Mouse (Mus musculus) splenic B cell, adult 2 months (primary cell): Measurements from ENCODE around the gene Anxa6.
A peak's percentile ranks its signal among the peaks of the same experiment; 100 is the strongest.

ENCODE experiments used
- DNase-seq: peaks from one replicate; pipeline ENCODE4 v3.0.0-alpha.2; 2011; ENCODE audit warnings: low read depth, low spot score
- H3K27me3 ChIP-seq: 2 replicates; pipeline ENCODE4 v1.6.1; 2012; ENCODE audit warnings: mild to moderate bottlenecking, low read length, moderate library complexity, mixed read lengths; ENCODE audit not compliant: control insufficient read depth, poor library complexity, insufficient read depth, severe bottlenecking
- H3K36me3 ChIP-seq: 2 replicates; pipeline ENCODE4 v1.6.1; 2012; ENCODE audit warnings: mild to moderate bottlenecking, low read length, moderate library complexity, mixed read lengths; ENCODE audit not compliant: control insufficient read depth, poor library complexity, insufficient read depth, severe bottlenecking

Gene Anxa6

DNA sequence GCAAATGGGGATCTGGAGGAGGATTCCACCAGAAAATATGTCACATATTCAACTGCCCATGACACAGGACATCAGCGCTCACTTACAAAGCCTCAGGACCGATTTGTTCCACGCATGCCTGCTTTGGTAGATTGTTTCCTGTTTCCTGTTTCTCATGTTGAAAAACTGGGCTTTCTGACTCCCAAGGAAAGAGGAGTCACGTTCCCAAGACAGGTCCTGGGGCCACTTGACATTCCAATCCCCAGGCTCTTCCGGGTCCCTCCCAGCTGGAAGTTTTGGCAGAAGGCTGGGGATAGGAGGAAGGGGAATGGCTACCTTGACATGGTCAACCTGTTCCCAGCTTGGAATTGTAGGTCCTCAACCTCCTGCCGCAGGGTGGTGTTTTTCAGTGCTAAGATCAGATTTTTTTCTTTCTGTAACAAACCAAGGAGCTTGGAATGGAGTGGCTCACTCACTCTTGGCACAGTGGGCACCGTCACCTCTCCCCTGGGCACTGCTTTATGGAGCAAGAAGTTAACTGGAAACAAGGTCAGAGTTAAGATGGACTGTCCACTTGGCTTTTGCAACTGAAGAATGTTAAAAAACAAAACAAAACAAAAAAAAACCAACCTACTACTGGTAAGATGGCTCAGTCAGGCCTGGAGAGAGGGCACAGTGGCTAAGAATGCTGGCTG lies 17.7 kb upstream of the Anxa6 start:
- H3K27me3 ChIP-seq = no peaks in the 10 kb centered on the region
- peaks cover 17% of the 10 kb centered on the region; the same call in 1 of the 2 replicates for H3K36me3 ChIP-seq
- DNase-seq = no peak

DNA sequence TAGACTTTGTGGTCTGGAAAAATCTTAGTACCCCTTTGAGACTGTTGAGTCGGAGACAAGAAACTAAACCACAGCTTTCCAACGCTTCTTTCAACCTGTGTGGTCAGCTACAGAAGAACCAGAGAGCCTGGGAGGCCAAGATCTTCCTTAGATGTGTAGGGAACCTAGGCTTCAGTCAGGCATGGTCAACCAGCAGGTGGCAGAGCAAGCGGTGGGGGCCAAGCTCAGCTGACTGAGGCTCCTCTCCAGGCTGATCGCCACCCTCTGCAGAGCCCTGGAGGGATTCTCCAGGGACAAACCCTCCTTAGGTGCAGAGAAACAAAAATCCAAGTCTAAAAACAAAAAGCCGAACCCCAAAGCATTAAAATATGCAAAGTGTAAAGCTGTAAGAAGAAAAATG lies 13.4 kb upstream of the Anxa6 start:
- no peaks in the 10 kb centered on the region for H3K27me3 ChIP-seq
- peaks cover 10% of the 10 kb centered on the region; the same call in 1 of the 2 replicates for H3K36me3 ChIP-seq
- DNase-seq = peak; percentile 71

DNA sequence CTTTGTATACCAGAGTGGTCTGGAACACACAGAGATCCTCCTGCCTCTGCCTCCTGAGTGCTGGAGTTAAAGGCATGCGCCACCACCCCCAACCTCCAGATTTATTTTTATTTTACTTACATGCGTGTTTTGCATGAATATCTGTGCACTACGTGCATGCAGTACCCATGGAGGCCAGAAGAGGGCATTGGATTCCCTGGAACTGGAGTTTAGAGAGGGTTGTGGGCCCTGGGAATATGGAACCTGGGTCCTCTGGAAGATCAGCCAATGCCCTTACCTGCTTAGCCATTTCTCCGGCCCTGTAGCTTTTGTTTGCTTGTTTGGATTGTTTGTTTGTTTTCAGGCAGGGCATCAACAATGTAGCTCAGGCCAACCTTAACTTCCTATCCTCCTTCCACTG lies 8.1 kb upstream of the Anxa6 start:
- Histone ChIP-seq H3K27me3 (no peaks in the 10 kb centered on the region), H3K36me3 (no peaks in the 10 kb centered on the region)
- peak; percentile 26 for DNase-seq

DNA sequence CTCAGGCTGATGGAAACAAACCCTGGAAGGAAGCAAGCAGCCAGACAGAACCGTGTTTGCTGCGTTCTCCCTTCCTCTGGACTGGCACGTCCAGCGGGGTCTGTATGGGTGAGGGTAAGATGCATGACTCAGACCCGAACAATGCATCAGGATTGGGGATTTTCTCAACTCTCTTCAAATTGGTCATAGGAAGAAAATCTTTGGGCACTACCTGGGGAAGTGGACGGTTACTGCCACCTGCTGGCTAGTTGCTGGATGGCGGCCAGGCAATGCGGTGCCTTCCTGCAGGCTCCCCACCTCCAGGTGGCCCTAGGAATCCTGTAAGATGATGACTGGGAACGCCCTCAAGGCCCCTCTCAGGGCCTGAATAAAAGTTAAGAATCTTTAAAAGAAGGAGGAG lies 6.3 kb upstream of the Anxa6 start:
- Histone ChIP-seq H3K36me3 (no peaks in the 10 kb centered on the region), H3K27me3 (no peaks in the 10 kb centered on the region)
- peak; percentile 87 for DNase-seq

DNA sequence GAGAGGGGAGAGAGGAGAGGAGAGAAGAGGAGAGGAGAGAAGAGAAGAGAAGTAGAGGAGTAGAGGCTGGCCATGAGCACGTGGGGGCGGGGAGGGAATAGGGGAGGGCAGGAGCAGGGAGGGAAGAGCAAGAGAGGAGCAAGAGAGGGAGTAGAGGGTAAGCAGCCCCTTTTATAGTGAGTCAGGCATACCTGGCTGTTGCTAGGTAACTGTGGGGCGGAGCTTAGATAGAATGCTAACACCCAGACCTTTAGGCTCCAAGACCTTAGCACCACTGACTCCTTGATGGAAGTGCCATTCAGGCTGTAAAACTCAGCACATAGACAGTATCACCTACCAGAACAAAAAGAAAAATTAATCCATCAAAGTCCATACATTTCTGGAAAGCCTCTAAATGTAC lies 3.4 kb upstream of the Anxa6 start:
- H3K36me3 ChIP-seq = no peaks in the 10 kb centered on the region
- DNase-seq = no peak
- no peaks in the 10 kb centered on the region for H3K27me3 ChIP-seq

DNA sequence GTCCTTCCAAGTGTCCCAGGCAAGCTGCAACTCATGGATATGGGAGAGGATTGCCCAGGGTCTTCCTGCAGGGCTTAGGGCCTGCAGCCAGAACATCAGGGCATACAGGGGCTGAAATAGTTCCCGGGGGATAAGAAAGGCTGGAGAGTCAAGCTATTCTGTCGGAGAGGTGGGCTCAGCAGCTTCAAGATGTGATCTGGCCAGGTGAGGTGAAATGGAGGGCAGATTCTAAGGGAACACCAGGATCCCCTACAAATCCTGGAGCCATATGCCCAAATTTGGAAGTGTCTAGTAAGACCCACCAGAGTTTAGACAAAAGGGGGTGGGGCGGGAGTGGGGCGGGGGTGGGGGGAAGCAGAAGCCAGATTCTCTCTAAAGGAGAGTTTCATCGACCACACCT lies 959 bp downstream of the Anxa6 start:
- no peaks in the 10 kb centered on the region for H3K27me3 ChIP-seq
- H3K36me3 ChIP-seq = no peaks in the 10 kb centered on the region
- DNase-seq = no peak

DNA sequence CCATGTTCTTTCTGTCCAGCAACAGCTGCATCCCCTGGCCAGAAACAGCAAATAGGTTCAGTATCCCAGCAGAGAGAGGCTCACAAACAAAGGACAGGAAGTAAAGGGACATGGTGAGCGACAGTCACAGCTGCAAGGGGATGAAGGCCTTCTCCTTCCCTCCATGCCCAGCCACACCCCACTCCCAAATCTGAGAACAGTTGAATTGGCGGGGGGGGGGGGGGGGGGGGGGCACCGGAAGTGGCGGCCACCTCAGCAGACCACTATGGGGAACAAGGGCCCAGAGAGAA lies 1.3 kb downstream of the Anxa6 start:
- DNase-seq = no peak
- H3K27me3 ChIP-seq = no peaks in the 10 kb centered on the region
- no peaks in the 10 kb centered on the region for H3K36me3 ChIP-seq

DNA sequence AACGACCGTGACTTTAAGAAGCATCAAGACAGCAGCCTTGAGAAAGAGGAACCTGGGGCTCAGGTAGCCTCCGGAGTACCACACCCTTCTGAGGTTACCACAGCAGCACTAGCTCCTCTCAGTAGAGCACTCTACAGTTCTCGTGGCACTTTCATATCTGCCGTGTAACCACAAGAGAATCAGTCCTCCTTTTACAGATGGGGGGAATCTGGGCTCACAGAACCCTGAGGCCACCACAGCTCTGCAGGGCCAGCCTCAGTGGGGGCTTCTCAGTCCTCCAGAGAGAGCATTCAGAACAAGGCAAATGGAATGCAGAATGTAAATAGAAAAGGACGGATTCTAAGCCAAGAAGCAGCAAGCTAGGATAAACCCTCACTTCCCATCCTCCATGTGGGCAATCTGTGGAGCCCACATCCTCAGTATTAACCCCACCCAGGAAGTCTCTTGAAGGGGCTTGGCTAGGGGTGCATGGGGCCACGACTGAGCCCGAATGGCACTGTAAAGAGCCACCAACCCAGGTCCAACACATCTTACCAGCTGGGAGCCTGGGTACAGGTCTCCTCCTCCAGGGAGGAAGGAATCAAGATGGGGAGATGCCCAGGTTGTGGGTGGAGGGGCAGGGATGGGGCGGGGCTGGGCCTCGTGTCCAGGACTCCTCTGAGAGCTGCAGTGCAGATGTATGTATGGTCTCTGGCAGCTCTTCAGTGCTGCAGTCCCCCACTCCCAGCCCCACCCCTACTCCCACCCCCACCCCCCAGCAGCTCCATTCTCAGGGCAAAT lies 1.8 kb downstream of the Anxa6 start:
- H3K36me3 ChIP-seq = no peaks in the 10 kb centered on the region
- no peaks in the 10 kb centered on the region for H3K27me3 ChIP-seq
- peak; percentile 77 for DNase-seq

DNA sequence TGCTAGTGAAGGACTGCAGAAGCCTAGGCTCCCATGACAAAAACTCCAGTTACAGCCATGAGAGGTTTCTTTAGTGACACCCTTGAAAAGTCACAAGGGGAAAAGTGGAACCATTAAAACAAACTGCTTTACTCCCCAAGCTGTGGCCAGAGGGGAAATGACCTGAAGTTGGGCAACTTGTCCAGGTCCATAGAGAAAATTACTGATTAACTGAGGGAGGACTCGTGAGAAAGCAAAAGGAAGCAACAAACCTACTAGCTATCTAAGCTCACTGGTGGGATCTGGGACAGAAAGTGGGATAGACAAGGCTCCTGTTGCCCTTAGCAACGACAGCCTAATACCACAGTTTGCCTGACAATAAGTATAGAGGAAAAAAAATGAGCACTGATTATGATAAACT lies 4.7 kb downstream of the Anxa6 start:
- Histone ChIP-seq H3K36me3 (no peaks in the 10 kb centered on the region), H3K27me3 (no peaks in the 10 kb centered on the region)
- no peak for DNase-seq

DNA sequence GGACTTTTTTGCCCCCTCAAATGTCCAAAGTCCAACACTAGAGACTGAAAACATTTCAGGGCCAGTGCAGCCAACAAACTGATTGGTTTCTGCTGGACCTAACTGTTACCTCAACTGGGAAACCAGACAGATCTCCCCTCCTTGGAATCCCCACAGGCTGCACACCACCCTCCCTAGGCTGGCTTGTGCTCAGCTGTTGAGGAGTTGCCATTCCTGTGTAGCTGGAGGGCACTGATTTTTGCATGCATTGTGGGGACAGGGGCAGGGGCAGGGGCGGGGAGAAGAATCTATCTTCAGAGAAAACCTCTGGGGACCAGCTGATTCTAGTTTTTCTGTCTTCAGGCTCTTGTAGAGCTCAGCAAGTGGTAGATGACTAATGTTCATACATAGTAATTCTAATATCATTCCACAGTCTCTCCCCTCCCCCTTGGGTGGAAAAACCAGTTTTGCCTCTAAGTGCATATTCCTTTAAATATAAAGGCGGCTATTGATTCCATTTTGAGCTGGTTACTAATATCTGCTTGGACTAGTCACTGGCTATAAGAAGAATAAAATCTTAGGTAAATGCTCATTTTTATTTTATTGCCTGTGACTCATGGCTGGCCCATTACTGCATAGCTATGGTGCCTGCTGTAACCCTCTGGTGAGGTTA lies 5.9 kb downstream of the Anxa6 start:
- Histone ChIP-seq H3K27me3 (no peaks in the 10 kb centered on the region), H3K36me3 (no peaks in the 10 kb centered on the region)
- no peak for DNase-seq

DNA sequence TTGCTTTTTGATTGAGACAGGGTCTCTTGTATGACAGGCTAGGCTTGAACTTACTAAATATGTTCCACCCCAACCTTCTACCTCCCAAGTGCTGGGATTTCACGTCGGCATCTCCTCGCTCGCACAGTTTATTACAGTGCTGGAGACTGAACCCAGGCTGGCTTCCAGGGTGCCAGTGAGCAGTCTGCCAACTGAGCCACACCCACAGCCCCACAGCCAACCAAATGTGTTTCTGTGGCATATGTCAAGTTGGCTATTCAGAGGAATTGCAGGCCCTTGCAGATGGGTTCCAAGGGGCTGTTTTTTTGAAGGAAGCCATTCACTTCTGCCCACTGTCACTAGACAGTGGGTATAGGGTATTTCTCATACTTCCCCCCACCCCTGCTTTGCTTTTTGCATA lies 7.3 kb downstream of the Anxa6 start:
- H3K27me3 ChIP-seq = no peaks in the 10 kb centered on the region
- DNase-seq = no peak
- no peaks in the 10 kb centered on the region for H3K36me3 ChIP-seq

DNA sequence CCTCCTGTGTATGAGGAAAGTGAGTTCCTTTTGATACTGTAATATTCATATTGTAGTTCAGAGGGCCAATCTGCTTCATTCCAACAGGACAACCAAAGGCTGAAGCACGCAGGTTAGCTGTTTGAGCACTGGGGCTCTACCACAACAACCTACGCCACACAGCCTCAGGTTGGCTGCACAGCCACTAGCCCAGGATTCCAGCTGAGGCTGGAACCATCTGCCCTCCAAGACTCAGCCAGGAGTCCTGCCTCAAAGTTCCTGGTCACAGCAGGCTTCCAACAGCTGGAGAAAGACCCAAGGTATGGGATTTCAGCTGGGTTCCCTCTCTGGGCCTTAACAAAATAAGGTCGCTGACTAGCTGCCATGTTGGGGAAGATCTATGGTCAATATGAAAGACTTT lies 9.7 kb downstream of the Anxa6 start:
- no peaks in the 10 kb centered on the region for H3K27me3 ChIP-seq
- no peak for DNase-seq
- H3K36me3 ChIP-seq = peaks cover 2% of the 10 kb centered on the region; the same call in 1 of the 2 replicates

DNA sequence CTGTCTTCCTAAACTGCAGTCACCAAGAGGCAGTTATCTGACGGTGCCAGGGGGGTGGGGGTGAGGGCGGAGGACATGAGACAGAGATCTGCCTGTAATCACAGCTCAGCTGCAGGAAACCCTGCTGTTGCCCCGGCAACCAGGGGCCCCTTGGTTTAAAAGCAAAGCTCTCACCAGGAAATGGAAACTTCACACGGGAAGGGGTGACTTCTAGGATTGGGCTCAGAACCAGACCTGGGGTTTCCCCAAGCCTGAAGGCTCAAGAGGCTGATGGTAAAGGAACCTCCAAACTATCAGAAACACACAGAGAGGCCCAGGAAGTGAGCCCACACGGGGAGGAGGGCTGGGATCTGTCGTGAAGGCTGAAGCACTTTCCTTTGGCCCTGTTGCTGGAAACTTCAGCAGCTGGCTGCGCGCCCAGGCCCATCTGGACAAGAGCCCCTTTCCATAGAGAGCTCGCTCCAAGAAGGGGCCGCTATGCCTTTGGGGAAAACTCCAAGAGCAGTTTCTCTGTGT lies 10.1 kb downstream of the Anxa6 start:
- Histone ChIP-seq H3K36me3 (peaks cover 2% of the 10 kb centered on the region; the same call in 1 of the 2 replicates), H3K27me3 (no peaks in the 10 kb centered on the region)
- peak; percentile 92 for DNase-seq

DNA sequence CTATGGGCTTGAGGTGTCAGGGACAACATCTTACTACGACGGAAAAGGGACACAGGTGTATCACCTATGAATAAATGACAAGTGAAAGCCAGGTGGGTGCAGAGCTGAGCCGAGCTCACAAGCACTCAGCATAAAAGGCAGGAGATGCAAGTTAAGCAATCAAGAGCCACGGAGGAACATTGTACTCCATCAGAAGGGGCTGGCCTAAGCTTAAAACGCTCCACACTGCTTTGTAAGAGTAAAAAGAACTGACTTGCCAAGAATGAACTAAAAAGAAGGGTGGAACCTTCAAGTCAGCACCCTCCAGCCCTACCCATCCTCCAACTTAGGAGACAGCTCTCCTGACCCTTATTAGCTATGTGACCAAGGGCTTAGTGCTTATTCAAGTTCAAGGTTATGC lies 10.7 kb downstream of the Anxa6 start:
- peaks cover 2% of the 10 kb centered on the region; the same call in 1 of the 2 replicates for H3K36me3 ChIP-seq
- DNase-seq = no peak
- no peaks in the 10 kb centered on the region for H3K27me3 ChIP-seq

DNA sequence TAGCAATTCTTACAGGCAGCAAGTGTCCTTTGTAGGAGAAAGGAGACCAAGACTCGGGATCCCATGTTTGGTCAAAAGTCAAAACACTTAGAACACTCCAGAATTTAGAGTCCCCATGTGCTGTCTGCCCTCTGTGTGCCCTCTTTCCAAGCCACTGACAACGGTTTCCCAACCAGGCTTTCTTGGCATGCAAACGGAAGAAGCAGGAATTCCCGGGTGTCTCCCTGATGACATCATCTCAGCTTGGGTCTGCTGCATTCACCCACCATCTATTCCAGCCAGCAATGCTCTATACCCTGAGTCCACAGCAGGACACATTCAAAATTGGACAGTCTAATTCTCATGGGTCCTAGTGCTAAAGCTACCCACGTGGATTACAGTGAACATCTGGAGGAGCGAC lies 11.4 kb downstream of the Anxa6 start:
- H3K27me3 ChIP-seq = no peaks in the 10 kb centered on the region
- DNase-seq = no peak
- peaks cover 2% of the 10 kb centered on the region; the same call in 1 of the 2 replicates for H3K36me3 ChIP-seq
